Comparison of ENCODE assay signal across 16 mouse cellular contexts in genomic region chr4:116692146-116692545, GRCm38 (mm10).
"Had no signal": no experiment of that assay in that cellular context is flagged by ENCODE, and none has a peak within 500 bp of the region (broad histone marks: within the 10 kb centered on the region; RNA-seq: fewer than 3 reads in every experiment).

No protein-coding gene starts in this region.

- H3K9me3 ChIP-seq: neural tube, embryonic 13.5 days; neural tube, embryonic 15.5 days; stomach, embryonic 15.5 days had no signal

- H3K4me2 ChIP-seq: neural tube, embryonic 13.5 days; neural tube, embryonic 15.5 days; stomach, embryonic 15.5 days had no signal

- H3K4me3 ChIP-seq: neural tube, embryonic 13.5 days; neural tube, embryonic 15.5 days; stomach, embryonic 15.5 days had no signal

- H3K9ac ChIP-seq: neural tube, embryonic 13.5 days; neural tube, embryonic 15.5 days; stomach, embryonic 15.5 days had no signal

- DNase-seq: retina, postnatal 1 day; right cerebral cortex, adult 18-20 months; right cerebral cortex, postnatal 14 days; right cerebral cortex, postnatal 25 days; right cerebral cortex, postnatal 4 days; spleen, adult 18-20 months; thymus, adult 18-20 months; thymus, adult 2 months; thymus, postnatal 14 days; thymus, postnatal 25 days; thymus, postnatal 36 days; thymus, postnatal 4 days had no signal

- H3K27ac ChIP-seq: neural tube, embryonic 13.5 days; neural tube, embryonic 15.5 days; stomach, embryonic 15.5 days; stomach, postnatal 0 days had no signal

- H3K27me3 ChIP-seq: neural tube, embryonic 13.5 days; neural tube, embryonic 15.5 days; stomach, embryonic 15.5 days had no signal
